Mouse (Mus musculus) forebrain, embryonic 10.5 days (tissue): ENCODE measurements around the gene Asic2. TPM values are rescaled to one million over a fixed set of nuclear protein-coding genes. Genes with fewer than 3 reads are reported as not detected.

Experiments
- DNase-seq: peaks from one replicate; pipeline ENCODE4 v3.0.0-alpha.2; 2017; ENCODE audit warnings: low spot score; ENCODE audit errors: extremely low spot score
- H3K27ac ChIP-seq: fragments of 300-500 bp; sonication (generic); 2 replicates; pipeline ENCODE4 v1.5.1; 2016; ENCODE audit warnings: mild to moderate bottlenecking
- H3K27me3 ChIP-seq: fragments of 300-500 bp; sonication (generic); 2 replicates; pipeline ENCODE4 v1.6.1; 2016; ENCODE audit warnings: mild to moderate bottlenecking; ENCODE audit not compliant: poor library complexity, severe bottlenecking
- H3K36me3 ChIP-seq: fragments of 300-500 bp; sonication (generic); replicated peaks from 2 replicates; pipeline ENCODE4 v1.6.1; 2016; ENCODE audit warnings: mild to moderate bottlenecking, moderate library complexity
- H3K4me1 ChIP-seq: fragments of 300-500 bp; sonication (generic); 2 replicates; pipeline ENCODE4 v1.6.1; 2016
- H3K4me3 ChIP-seq: fragments of 300-500 bp; sonication (generic); 2 replicates; pipeline ENCODE4 v1.5.1; 2016; ENCODE audit warnings: mild to moderate bottlenecking, moderate library complexity
- H3K9me3 ChIP-seq: fragments of 300-500 bp; sonication (generic); 2 replicates; pipeline ENCODE4 v1.6.1; 2016; ENCODE audit warnings: mild to moderate bottlenecking, moderate library complexity
- WGBS: fragments of 180-500 bp; shearing (Covaris S2); methylation state at CpG from one replicate; pipeline ENCODE4 v1.1.7; 2016; 5-methylcytosine and 5-hydroxymethylcytosine counted together
- polyA plus RNA-seq: library from polyadenylated mRNA; unstranded; fragments of >200 nt; fragmentation: Nextera tagmentation; extraction: Ambion mirVana; gene quantifications from 2 replicates; pipeline ENCODE4 v1.2.1, GENCODE M21; 2016

Asic2 gene
- polyA plus RNA-seq, 1 experiment from 2014 or later = 0.51 TPM

DNA sequence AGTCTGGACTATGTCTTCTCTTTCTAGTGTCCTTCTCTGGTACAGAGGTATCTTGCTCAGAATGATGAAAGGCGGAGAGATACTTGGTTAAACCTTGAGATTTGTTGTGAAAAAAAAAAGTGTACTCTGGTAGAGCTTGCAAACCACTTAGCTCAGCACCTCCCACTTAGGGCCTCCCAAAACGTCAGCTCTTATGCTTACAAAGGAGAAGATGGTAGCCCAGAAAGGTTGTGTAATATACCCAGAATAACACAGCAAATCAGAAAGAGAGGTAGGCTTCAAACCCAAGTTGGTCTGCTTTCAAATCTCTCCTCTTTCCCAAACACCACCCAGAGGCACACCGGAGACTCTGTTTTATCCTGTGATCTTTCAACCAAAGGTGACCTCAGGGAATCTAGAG is 936.1 kb downstream of the Asic2 start:
- no peak for DNase-seq
- H3K27ac ChIP-seq = no peak overlapping the region
- H3K9me3 ChIP-seq = no peaks in the 10 kb centered on the region
- H3K4me1 ChIP-seq = peaks cover 3% of the 10 kb centered on the region
- no peaks in the 10 kb centered on the region for H3K27me3 ChIP-seq
- H3K4me3 ChIP-seq = no peak overlapping the region
- no peaks in the 10 kb centered on the region for H3K36me3 ChIP-seq
- 85% methylated on average over 3 of the region's 3 CpGs for WGBS

DNA sequence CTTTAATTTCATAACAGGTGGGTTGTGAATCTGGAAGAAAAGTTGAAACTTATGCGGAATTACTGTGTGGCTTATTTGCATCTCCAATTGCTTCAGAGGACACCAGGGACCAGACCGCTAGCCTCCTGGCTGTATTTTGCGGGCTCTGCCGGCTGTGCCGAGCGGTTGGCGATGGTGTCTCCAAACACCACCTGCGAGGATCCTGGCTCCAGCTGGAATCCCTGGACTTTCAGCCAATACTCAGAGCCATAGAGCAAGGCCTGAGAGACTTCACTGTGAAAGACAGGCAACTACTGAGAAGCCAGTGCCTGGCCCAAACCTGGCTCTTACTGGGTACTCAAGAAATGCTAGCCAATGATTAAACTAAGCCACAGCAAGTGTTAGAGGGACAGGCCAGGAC is 953.5 kb downstream of the Asic2 start:
- H3K4me3 ChIP-seq = no peak overlapping the region
- no peak overlapping the region for H3K27ac ChIP-seq
- DNase-seq = no peak
- no peaks in the 10 kb centered on the region for H3K9me3 ChIP-seq
- no peaks in the 10 kb centered on the region for H3K4me1 ChIP-seq
- WGBS = 96% methylated on average over 8 of the region's 8 CpGs
- no peaks in the 10 kb centered on the region for H3K27me3 ChIP-seq
- no peaks in the 10 kb centered on the region for H3K36me3 ChIP-seq

DNA sequence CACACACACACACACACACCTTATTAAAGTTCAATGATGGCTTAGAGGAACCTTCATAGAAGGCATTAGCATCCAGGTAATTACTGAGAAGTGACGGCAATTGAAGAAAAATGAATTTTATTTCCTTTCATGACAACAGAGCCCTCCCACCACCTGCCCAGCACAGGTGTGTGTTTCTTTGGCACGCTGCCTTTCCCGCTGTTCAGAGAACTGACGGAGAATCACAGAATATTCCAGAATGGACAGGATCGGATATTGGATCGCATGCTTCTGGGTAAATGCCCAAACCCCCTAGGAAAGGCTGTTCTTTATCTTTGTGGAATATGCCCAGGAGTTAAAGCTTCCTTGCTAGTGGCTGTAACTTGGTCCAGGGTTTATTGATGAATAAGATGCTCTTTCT is 954.8 kb downstream of the Asic2 start:
- 97% methylated on average over 6 of the region's 6 CpGs for WGBS
- H3K27ac ChIP-seq = no peak overlapping the region
- H3K36me3 ChIP-seq = no peaks in the 10 kb centered on the region
- no peaks in the 10 kb centered on the region for H3K4me1 ChIP-seq
- H3K4me3 ChIP-seq = no peak overlapping the region
- DNase-seq = no peak
- H3K9me3 ChIP-seq = no peaks in the 10 kb centered on the region
- H3K27me3 ChIP-seq = no peaks in the 10 kb centered on the region

- Histone ChIP-seq H3K27ac (no peak overlapping the region), H3K27me3 (no peaks in the 10 kb centered on the region), H3K9me3 (no peaks in the 10 kb centered on the region), H3K36me3 (no peaks in the 10 kb centered on the region), H3K4me3 (no peak overlapping the region), H3K4me1 (no peaks in the 10 kb centered on the region)
- no peak for DNase-seq
- WGBS = 88% methylated on average over 7 of the region's 7 CpGs
Measured at GRCm38 (mm10) chr11:81010766-81011165, 957.5 kb downstream of the Asic2 start.

DNA sequence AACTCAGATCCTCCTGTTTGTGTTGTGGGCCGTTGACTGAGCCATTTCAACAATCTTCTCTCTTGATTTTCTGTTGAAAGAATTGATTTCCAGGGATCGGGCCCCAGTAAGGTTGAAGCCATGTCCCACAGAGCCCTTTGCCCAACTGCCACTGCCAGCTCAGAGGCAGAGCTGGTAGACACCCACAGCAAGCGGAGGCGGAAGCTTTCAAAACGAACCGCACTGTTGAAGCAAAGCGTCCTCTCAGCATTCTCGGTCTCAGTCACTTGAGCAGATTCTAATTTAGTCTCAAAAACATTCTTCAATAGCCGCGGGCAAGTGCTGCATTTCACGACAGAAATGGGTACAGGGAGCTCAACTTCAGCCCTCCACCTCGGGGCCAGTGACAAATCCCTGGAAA is 958.9 kb downstream of the Asic2 start:
- no peaks in the 10 kb centered on the region for H3K9me3 ChIP-seq
- no peak overlapping the region for H3K27ac ChIP-seq
- no peaks in the 10 kb centered on the region for H3K36me3 ChIP-seq
- H3K27me3 ChIP-seq = no peaks in the 10 kb centered on the region
- H3K4me1 ChIP-seq = no peaks in the 10 kb centered on the region
- no peak overlapping the region for H3K4me3 ChIP-seq
- DNase-seq = no peak
- WGBS = 93% methylated on average over 12 of the region's 12 CpGs

- Histone ChIP-seq H3K9me3 (no peaks in the 10 kb centered on the region), H3K4me3 (no peak overlapping the region), H3K4me1 (peaks cover 8% of the 10 kb centered on the region), H3K27ac (no peak overlapping the region), H3K27me3 (no peaks in the 10 kb centered on the region), H3K36me3 (no peaks in the 10 kb centered on the region)
- DNase-seq = peak; percentile 23
- 77% methylated on average over 2 of the region's 2 CpGs for WGBS
Measured at GRCm38 (mm10) chr11:81005831-81006230, 962.4 kb downstream of the Asic2 start.

- WGBS = 50% methylated on average over 10 of the region's 10 CpGs
- Histone ChIP-seq H3K4me3 (no peak overlapping the region), H3K27me3 (no peaks in the 10 kb centered on the region)
Measured at GRCm38 (mm10) chr11:81002769-81003430, 965.4 kb downstream of the Asic2 start.

GRCm38 (mm10) chr11:80995621-80996020 is 972.6 kb downstream of the Asic2 start:
- WGBS = 89% methylated on average over 5 of the region's 5 CpGs
- DNase-seq = no peak
- no peaks in the 10 kb centered on the region for H3K27me3 ChIP-seq

More at GRCm38 (mm10) chr11:81002769-81003430, 965.4 kb downstream of the Asic2 start:
- peaks cover 8% of the 10 kb centered on the region for H3K4me1 ChIP-seq
- no peaks in the 10 kb centered on the region for H3K36me3 ChIP-seq
- H3K9me3 ChIP-seq = no peaks in the 10 kb centered on the region
- no peak for DNase-seq
- no peak overlapping the region for H3K27ac ChIP-seq

GRCm38 (mm10) chr11:80983530-80983929 is 984.7 kb downstream of the Asic2 start:
- Histone ChIP-seq H3K4me3 (no peak overlapping the region), H3K9me3 (no peaks in the 10 kb centered on the region), H3K27ac (no peak overlapping the region), H3K4me1 (no peaks in the 10 kb centered on the region), H3K27me3 (no peaks in the 10 kb centered on the region), H3K36me3 (no peaks in the 10 kb centered on the region)
- 85% methylated on average over 5 of the region's 5 CpGs for WGBS
- no peak for DNase-seq

More at GRCm38 (mm10) chr11:80995621-80996020, 972.6 kb downstream of the Asic2 start:
- H3K27ac ChIP-seq = no peak overlapping the region
- H3K4me3 ChIP-seq = no peak overlapping the region
- no peaks in the 10 kb centered on the region for H3K9me3 ChIP-seq
- H3K36me3 ChIP-seq = no peaks in the 10 kb centered on the region
- H3K4me1 ChIP-seq = no peaks in the 10 kb centered on the region

DNA sequence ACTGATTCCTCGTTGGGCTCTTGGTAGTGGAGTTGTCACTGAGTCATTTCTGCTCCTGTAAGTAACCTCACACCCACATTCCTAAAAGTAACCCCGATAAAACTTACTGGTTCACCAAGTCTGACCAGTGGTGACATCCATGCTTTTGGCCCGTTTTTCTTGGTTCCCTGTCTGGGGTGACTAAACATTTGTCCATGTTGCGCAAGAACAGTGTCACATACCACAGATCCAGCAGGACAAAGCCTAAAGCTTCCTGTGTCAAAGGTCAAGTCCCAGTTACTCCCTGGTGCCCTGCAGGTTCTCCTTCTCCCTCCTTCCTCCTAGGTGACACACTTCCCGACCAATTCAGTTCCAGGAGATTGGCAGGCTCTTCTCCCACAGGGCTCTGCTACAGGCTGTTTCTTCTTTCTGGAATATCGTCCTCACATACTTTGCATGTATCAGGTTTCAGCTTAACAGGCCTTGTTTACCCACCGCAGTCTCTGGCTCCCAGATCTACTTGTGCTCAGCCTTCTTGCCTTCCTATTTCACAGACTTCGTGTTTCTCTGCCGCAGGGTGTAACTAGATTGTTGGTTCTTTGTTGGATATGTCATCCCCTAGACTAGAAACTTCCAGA is 991.9 kb downstream of the Asic2 start:
- no peak for DNase-seq
- Histone ChIP-seq H3K9me3 (no peaks in the 10 kb centered on the region), H3K4me3 (no peak overlapping the region), H3K27me3 (no peaks in the 10 kb centered on the region), H3K36me3 (no peaks in the 10 kb centered on the region), H3K27ac (no peak overlapping the region), H3K4me1 (peaks cover 5% of the 10 kb centered on the region; the same call in 1 of the 2 replicates)
- 71% methylated on average over 9 of the region's 9 CpGs for WGBS

DNA sequence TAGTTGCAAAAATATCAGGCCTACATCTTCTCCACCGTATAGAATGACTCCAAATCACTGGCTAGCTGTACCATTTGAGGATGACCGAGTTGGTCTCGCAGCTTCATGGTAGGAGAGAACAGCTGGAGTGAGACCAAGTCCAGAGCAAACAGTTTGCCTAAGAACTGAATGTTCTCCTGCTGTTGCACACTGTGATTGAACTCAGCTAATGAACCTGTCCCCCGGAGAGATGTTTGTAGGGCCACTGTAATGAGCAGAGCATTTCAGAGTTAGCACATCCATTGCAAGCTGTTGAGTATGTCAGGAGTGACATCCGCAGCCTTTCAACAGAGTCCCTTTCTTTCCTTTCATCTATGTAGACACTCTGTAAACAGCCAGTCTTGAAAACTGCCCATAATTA is 993.6 kb downstream of the Asic2 start:
- DNase-seq = no peak
- WGBS = 90% methylated on average over 5 of the region's 5 CpGs
- Histone ChIP-seq H3K4me1 (peaks cover 5% of the 10 kb centered on the region; the same call in 1 of the 2 replicates), H3K27ac (no peak overlapping the region), H3K4me3 (no peak overlapping the region), H3K9me3 (no peaks in the 10 kb centered on the region), H3K36me3 (no peaks in the 10 kb centered on the region), H3K27me3 (no peaks in the 10 kb centered on the region)

- no peaks in the 10 kb centered on the region for H3K9me3 ChIP-seq
- peaks cover 5% of the 10 kb centered on the region; the same call in 1 of the 2 replicates for H3K4me1 ChIP-seq
- no peaks in the 10 kb centered on the region for H3K36me3 ChIP-seq
- DNase-seq = no peak
- no peak overlapping the region for H3K4me3 ChIP-seq
- H3K27ac ChIP-seq = no peak overlapping the region
- 86% methylated on average over 6 of the region's 6 CpGs for WGBS
- H3K27me3 ChIP-seq = no peaks in the 10 kb centered on the region
Measured at GRCm38 (mm10) chr11:80973976-80974375, 994.3 kb downstream of the Asic2 start.

DNA sequence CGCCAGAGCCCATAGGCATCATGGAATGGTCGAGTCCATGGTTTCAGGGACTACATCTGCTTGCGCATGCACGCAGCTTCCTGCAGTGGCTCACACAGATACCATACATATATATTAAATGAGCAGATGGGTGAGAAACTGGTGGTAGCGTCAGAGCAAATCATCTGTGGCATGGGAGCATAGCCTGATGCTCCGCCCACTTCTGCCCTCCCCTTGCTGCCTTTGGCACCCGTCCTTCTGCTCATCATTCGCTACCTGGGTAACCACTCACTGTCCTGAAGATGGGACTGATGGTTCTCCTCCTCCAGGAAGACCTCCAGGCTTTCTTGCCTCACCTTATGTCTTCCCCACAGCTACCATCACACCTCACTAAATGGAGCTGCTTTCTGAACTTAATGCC is 995.0 kb downstream of the Asic2 start:
- H3K36me3 ChIP-seq = no peaks in the 10 kb centered on the region
- no peak overlapping the region for H3K4me3 ChIP-seq
- 93% methylated on average over 8 of the region's 8 CpGs for WGBS

More for the DNA sequence above, 995.0 kb downstream of the Asic2 start:
- no peaks in the 10 kb centered on the region for H3K9me3 ChIP-seq
- DNase-seq = no peak
- H3K4me1 ChIP-seq = peaks cover 5% of the 10 kb centered on the region; the same call in 1 of the 2 replicates
- H3K27me3 ChIP-seq = no peaks in the 10 kb centered on the region
- no peak overlapping the region for H3K27ac ChIP-seq
